Mouse (Mus musculus) embryonic fibroblast, embryonic 13.5 days (primary cell): Measurements from ENCODE around the gene Izumo1r.

Experiments used
- CTCF ChIP-seq: IDR thresholded peaks from 2 replicates; pipeline ENCODE4 v1.5.1; 2011; ENCODE audit warnings: mild to moderate bottlenecking, control low read depth, low read length, moderate library complexity, borderline replicate concordance; ENCODE audit not compliant: insufficient read depth
- POLR2A ChIP-seq: IDR thresholded peaks from 2 replicates; pipeline ENCODE4 v1.6.1; 2011; ENCODE audit warnings: low read depth, mild to moderate bottlenecking, control low read depth, low read length, moderate library complexity

GRCm38 (mm10) chr9:14875743-14876507, 27.8 kb downstream of the Izumo1r start:
- TF ChIP-seq POLR2A (no peak), CTCF (no peak)
